Mouse (Mus musculus) small intestine, adult 2 months (tissue): ENCODE measurements around the gene Grk2.

ENCODE experiments used
- CTCF ChIP-seq: fragments of 200-500 bp; IDR thresholded peaks from 2 replicates; pipeline ENCODE4 v1.5.1; 2012; ENCODE audit warnings: low read depth, mild to moderate bottlenecking, control low read depth, inconsistent platforms, low read length, moderate library complexity, mixed read lengths; ENCODE audit not compliant: insufficient replicate concordance, insufficient read length; ENCODE audit errors: extremely low read depth
- POLR2A ChIP-seq: fragments of 200-500 bp; IDR thresholded peaks from 2 replicates; pipeline ENCODE4 v1.6.1; 2012; ENCODE audit warnings: low read depth, mild to moderate bottlenecking, control low read depth, inconsistent platforms, low read length, moderate library complexity

DNA sequence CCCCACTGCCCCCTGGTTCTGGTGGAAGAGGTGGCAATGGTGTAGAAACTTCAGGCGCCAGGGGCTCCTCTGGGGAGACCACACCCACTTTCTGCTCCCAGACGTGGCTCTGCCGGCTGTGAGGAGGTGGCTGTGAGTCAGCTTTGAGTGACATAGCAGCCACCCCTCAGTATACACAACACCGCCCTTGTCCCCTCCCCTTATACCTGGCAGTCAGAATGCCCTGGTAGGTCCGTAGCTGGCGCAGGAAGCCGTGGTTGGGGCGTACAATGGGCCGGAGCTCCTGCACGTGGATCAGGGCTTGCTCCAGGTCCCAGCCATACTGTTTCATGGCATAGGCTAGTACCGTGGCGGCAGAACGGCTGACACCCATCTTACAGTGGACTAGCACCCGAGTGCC, 42.3 kb downstream of the Grk2 start:
- TF ChIP-seq CTCF (no peak), POLR2A (no peak)
